Mouse (Mus musculus) adipocyte (in vitro differentiated cells): Measurements from ENCODE around the gene Egflam.

Experiments used
- DNase-seq: peaks from one replicate; pipeline ENCODE4 v3.0.0-alpha.2; 2016; ENCODE audit warnings: low spot score

The Egflam gene

DNA sequence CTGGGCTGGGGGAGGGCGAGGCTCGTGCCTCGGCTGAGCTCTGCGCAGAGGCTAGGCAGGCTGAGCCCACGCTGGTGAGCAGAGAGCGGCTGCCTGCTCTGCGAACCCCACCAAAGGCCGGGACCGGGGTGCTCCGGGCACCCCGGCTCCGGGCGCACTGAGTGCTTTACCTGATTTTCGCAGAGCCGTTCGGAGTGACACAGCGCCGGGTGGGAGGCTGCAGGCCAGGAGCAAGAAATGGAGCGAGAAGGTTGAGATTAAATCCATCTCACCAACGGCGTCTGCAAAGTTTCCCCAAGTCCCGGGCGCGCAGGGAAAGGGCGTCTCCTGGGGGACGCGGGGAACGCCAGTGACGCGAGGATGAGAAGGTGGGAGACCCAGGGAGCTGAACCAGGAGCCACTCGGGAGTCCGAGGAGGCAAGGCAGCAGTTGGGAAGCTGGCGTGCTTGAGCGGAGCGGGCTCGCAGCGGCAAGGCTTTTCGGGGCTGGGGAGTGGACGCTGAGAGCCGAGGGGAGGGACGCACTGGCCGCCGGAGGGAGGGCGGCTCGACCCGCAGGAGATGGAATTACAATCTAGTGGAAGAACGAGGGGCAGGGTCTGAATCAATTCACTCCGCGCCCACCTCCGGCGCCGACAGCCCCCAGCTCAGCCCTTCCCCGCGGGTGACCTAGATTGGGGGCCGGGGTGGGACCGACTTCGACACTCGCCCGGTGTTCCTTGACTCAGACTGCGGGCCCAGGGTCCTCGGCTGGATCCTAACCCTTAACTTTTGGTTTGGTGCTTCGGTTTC is at the start of gene Egflam:
TSS of gene Egflam (minus strand) at position 578 of the 791 bp plus-strand sequence.
- DNase-seq = no peak

DNA sequence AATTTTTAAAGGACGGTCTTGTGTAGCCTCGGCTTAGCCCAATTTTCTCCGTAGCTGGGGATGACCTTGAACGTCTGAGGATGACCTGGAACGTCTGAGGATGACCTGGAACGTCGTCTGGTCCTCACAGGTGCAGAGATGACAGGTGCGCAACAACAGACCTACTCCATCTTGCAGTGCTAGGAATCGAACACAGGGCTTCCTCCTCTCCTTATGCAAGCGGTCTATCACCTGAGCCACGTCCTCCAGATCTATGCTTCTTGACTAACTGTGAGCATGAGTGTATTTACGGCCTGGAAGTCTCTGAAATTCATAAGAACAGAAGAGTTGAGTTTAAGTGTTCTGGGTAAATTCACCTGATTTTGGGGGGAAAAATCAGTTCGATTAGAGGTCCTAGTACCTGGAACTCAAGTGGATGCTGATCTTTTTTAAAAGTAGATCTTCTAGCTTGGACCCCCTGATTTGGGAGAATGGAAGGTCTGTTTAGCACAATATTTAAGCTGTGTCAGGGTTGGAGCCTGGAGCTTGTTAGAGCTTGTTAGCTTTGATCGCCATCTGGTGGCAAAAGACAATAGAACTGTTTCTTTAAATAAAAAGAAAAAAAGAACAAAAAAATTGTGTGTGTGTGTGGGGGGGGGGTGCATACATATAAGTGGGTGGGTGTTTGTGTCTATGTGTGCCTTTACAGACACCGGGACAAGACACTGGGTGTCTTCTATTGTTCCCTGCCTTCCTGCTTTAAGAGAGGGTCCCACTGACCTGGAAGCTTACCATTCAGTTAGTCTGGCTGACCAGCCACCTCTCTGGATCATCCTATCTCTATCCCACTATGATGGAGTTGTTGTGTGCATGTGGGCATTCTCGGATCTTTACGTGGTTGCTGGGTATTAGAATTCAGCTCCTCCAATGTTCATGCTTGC is 45.5 kb upstream of the Egflam start:
- peak; percentile 72 for DNase-seq

DNA sequence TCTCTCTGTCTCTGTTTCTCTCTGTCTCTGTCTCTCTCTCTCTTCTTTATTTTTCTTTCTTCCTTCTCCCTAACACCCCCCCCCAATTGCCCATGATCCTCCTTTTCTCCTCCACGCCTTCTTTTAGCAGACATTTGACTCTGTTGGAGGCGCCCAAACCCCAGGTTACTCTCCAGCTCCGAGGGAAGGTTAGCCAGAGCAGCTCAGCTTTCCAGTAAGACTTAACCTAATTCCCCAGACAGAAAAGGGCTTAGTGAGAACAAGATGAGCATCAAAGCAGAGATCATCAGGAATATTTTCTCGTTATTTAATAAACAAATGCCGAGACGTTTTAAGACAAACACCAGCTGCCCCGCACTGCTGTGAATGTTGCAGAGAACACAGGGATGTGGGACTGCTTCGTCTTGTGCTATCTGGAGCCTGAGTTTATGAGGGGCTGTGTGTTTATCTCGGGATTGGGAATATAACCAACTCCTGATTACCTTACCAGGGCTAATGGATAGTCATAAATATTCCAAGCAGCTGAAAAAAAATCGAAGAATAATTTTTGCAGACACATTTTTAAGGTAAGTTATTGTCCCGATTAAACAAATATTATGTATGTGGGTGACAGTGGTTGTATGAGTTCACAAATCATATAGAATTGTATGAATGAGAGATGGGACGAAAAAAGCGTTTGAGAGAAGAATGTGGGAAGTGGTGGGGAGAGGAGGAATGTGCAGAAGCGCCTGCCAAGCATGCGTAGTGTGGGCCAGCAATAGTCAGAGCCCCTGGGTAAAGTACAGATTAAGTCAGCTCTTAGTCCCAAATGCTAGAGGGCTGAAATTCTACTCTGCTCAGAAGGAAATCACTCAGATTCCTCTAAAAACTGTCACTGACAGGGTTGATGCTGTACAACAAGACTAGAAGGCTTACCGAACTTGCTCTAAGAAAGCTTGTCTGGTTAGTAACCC is 44.2 kb upstream of the Egflam start:
- DNase-seq = no peak

DNA sequence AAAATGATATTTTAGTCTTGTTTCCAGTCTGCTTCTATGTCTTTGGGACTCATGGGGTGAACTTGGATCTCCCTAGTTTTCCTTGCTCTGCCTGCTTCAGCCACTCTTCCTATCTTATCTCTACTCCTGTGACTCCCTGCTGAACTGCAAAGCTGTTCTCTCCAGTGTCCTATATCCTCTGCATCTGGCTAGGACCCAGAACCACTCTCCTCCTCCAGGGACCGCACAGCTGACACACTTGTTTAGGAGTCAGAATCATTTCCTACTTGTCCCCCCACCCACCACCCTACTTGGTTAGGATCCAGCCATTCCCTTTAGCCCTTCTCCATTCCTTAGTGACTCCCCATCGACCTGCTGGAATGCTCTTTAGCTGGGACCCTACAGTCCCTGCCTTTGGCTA is 26.1 kb upstream of the Egflam start:
- DNase-seq = no peak

DNA sequence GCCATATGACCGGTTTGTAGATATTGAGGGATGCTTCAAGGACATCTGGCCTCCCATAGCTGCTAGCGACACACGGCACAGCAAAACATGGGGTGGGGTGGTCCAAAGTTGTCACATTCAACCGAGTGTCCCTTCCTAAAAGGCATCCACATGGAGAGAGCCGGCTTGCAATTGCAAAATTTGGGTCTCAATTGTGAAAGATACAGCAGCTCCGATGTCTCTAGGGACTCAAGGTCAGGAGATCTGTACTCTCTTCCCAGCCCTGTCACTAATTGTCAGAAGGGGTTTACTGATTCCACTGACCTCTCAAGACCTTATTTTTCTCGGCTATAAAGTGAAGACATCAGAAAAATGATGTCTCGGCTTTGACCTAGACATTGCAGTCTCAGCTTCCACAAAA is 6.3 kb upstream of the Egflam start:
- DNase-seq = no peak

DNA sequence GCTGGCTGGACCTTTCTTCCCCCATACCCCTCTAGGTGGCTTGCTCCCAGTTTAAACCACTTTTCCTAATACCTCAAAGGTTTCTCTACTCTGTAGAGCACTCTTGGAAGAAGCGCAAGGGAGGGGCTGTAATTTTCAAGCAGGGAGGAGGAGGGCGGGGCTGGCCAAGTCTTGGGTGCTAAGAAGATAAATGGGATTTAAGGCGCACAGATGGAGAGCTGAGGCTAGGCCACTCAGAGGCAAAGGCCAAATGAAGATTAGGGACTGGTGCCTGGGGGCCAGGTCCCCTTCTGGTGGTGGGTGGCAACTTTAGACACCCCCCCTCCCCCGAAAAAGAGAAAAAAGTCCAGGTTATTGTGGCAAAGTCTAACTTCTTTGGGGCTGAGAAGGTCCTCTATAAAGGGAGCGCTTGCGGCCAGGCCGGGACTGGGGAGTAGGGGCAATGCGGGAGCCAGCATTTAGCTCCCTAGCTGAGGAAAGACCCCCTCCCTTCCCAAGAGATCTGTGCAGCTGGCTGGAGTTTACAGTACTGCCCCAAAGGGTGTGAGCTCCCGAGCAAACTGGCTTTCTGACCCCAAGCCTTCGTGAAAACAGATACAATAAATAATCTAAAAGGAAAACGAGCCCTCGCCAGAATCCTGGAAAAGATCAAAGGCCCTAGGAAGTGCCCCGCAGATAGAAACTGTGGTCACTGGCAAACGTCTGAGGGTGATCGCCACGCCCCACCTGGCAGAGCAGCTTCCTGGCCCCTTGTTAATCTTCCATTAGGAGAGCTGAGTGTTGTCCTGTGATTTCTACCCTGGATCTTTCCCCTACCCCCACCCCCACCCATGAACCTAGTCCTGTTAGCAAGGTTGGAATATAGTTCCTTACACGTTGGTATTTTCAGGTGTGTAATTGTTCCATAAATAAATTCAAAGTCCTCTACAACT is 680 bp upstream of the Egflam start:
- DNase-seq = no peak

DNA sequence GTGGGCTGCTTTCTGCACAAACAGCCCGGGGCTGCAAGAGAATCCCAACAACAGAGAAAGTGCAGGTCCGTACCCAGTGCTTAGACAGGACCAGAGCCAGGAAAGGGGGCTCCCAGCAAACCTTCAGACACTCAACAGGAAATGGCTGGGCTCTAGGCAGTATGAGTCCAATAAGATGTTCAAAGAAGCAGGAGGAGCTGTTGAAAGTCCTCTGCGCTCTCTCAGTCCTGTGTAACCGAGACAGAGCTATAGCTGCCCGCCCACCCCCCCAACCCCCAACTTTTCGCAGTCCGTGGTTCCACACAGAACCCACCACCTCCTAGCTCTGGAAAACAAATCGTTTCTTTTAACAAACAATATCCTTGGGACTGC is 763 bp downstream of the Egflam start:
- no peak for DNase-seq

DNA sequence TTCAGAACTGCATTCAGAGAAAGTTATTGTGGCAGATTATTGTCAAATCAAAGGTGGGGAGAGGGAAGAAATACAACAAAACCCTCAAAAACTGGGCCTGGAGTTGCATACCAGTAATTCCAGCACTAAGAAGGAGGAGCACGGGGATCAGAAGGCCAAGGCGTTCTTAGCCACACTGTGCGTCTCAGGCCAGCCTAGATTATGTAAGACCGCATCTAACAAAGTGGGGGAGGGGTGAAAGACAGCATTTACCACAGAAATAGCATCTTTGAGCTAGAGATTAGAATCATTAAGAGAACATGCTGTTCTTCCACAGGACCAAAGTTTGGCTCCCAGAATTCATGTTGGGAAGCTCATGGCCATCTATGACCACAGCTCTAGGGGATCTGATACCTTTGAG is 14.8 kb downstream of the Egflam start:
- DNase-seq = no peak

DNA sequence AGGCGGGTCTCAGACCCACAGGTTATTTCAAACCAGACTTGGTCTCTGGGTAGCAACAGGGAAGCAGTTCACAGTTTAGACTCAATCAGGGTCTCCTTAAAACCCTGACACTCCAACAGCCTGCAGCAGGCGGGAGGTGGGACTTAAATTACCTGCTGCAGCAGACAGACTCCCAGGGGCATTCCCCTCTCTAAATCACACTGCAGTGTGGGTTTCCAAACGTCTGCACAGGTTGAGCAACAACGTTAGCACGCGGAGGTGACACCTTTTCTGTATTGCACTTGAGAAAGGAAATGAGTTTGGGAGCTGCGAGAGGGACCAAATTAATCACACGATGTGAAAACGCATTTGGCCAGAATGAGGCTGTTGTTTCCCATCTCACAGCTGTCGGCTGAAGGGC is 15.7 kb downstream of the Egflam start:
- no peak for DNase-seq

DNA sequence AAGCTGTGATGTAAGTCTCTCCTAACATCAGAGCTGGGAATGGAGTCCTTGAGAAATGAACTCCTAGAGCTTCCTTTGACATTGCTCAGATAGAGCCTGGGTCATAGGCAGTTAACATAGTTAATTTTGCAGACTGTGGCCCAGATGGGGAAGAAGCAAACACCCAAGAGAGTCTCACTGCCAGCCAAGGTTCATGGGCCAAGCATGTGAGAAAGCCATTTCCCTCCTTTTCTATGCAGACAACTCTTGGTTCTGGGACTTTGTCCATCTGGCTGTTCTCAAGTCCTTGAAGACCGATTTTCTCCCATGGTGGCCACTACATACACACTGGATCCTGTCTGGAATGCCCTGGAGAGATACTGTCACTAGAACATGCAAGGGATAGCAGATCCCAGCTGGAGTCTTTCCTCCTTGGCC is 45.6 kb downstream of the Egflam start:
- DNase-seq = no peak

DNA sequence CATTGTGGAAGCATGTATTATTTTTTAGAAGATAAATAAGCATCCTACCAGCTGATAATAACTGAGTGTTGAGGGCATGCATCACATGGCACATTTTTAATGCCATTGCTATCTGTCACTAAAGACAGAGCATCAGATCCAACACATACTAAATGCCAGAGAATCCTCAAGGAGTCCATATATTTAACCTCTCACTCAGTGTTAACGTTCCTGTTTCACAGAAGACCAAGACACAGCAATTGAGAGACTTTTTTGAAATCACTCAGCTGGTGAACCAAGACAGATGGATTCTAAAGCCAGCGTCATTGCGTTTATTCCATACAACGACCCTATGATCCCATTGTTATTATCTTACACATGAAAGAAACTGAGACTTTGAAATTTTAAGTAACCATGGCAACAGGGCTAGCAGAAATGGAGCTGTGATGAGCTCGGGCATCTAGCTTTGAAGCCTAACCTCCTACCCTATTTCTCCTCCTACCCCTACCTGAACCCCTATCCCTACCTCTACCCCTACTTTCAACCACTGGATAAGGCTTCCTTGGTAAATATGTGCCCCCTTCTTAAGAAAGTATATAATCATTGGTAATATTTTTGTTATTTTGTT is 57.4 kb downstream of the Egflam start:
- no peak for DNase-seq

DNA sequence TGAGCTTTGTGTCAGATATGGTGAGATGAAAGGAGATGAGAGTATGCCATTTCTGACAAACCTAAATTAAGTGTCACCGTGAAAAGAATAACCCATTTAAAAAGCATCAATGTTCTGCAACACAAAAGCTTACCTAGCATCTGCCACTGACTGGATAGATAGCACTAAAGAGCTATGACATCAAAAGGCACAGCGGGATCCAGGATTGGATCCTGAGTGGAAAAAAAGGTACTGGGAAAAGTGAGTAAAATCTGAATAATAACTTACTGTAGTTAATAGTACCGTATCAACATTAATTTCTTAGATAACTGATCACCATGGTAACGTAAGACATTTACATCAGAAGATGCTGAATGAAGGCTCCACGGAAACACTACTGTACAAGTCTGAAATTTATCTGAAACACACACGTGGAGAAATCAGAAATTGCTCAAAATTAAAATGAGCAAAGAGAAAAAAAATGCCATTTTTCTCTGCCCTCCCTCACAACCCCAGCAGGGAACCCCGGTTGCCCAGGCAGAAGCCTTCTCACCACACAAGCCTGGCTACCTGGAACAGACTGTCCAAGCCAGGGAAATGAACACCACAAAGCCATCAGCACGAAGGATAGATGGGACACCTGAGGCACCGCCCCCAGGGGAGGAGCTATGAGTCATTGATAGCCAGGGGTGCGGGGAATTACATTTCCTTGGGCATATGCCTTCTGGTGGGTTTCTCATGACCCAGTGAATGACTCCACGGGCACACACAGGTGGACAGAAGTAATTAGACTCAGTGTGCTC is 63.5 kb downstream of the Egflam start:
- no peak for DNase-seq

DNA sequence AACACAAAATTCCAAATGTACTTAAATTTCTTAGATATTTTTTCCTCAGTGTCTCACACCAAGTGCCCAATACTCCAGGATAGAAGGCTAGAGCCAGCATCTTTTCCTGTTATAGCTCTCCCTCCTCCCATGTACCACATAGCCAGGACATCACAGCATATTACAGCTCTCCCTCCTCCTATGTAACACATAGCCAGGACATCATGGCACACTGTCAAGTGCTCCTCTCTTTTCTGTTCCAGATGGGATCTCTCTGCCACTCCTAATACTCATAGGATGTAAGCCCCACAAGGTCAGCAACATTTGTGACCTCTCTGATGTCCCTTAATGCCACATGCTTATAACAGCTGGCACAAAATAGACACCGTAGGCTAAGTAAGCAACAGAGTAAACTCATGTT is 65.3 kb downstream of the Egflam start:
- DNase-seq = no peak

DNA sequence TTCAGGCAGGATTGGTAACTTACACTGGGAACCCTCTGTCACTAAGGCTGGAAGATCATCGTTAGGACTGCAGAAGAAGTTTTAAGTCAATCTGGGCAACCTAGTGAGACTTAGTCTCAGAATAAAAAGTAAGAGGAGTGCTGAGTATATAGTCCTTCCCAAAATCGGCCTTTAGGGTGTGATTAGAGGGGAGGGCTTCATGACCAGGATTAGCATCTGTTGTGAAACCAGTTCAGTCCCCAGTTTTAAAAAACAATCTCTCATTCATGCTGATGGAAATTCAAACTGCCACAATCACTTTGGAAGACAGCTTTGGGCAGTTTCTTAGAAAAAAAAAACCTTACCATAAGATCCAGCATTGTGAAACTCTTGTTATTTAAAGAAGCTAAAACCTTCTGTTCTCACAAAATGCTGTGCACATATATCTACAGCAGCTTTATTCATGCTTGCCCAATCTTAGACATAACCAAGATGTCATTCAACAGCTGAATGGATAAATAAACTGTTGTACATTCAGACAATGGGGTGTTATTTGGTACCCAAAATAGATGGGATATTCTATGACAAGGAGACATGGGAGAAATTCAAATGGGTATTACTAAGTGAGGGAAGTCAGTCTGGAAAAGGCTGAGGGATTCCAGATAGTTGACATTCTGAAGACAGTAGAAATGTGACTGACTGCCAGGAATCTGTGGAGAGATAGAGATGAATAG is 75.4 kb downstream of the Egflam start:
- no peak for DNase-seq

DNA sequence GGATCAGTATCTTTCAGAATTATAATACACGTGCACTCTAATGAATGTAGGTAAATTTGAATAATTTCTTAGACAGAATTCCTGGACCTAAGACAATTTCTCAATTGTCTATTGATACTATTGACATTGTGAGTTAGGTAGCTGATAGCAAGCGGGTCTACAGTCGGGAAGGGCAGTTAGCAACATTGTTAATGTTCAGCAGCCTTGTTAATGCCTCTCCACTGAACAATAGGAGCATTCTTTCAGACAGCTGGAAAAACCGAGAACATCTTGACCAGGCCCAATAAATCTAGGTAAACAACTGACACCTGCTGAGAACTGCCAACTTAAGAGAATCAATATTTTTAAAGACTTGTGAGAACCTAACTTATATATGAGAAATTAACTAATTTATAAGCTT is 77.3 kb downstream of the Egflam start:
- no peak for DNase-seq

DNA sequence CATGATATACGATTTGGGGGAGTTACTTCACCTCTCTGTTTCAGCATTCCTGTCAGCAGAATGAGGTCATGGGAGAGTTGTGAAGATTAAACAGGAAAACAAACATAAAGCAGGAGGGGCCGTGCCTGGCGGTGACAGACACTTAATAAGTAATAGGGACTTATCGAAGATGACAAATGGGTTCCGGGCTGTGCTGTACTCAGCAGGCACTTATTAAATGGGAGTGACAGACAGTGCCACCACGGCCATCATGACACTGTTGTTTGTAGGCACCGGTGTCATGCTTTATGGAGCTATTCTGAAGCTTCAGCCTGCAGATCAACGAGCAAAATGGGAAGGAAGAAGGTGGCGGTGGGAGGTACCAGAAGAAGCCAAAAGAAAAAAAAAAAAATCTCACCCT is 82.7 kb downstream of the Egflam start:
- DNase-seq = no peak

DNA sequence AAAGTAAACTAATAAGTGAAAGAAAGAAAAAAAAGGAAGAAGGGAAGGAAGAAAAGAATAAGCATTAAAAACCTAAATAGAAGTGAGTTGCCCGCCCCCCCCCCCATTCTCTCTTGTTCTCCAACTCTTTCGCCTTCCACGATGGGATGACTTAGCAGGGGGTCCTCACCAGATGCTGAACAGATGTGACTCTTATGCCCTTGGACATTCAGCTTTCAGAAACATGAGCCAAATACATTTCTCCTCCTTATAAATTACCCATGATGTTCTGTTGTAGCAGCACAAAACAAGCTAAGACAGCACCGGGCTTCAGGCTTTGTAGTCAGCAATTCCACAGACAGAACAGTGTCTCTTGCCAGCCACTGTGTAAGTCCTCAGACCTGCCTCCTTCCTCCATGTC is 89.5 kb downstream of the Egflam start:
- DNase-seq = no peak

DNA sequence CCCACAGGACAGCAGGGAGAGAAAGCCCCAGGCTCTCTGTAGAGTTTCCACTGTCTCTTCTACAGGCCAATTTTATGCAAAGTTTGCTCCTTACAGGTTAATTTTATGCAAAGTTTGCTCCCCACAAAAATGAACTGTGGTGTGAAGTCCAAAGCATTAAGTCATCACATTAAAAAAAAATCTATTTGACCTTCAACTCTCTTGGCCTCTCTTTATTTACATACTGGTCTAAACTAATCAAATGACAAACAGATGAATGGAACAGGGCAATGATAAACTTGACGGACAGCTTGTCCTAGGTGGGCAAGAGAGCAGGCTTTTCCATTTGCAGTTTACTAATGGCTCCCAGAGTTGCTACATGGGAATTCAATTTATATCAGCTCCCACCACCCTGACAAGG is 98.3 kb downstream of the Egflam start:
- no peak for DNase-seq

DNA sequence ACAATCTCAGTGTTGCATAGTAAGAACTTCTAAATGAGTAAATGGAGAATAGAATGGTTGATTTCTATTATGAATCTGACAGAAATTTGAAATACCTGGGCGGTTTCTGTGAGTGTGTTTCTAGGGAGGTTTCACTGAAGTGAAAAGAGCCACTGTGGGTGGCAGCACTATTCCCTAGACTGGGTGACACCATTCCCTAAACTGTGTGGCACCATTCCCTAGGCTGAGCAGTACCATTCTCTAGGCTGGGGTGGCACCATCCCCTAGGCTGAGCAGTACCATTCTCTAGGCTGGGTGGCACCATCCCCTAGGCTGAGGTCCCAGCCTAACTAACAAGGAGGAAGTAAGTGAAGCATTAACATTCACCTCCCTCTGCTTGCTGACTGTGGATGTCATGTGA is 103.0 kb downstream of the Egflam start:
- no peak for DNase-seq
